Mouse (Mus musculus) heart, embryonic 12.5 days (tissue): Measurements from ENCODE around the gene Focad. TPM values are rescaled to one million over a fixed set of nuclear protein-coding genes. Genes with fewer than 3 reads are reported as not detected.

Experiments
- ATAC-seq: fragments of 200-750 bp; cut with Nextera tagmentation; 2 replicates; pipeline ENCODE4 v1.8.0; 2017; ENCODE audit warnings: moderate TSS enrichment, moderate library complexity; ENCODE audit not compliant: insufficient number of reproducible peaks, low FRiP score
- H3K27ac ChIP-seq: fragments of 300-500 bp; sonication (generic); 2 replicates; pipeline ENCODE4 v1.5.1; 2016; ENCODE audit warnings: mild to moderate bottlenecking, moderate library complexity; ENCODE audit not compliant: poor library complexity, severe bottlenecking
- H3K27me3 ChIP-seq: fragments of 300-500 bp; sonication (generic); replicated peaks from 2 replicates; pipeline ENCODE4 v1.6.1; 2016; ENCODE audit warnings: mild to moderate bottlenecking, moderate library complexity
- H3K36me3 ChIP-seq: fragments of 300-500 bp; sonication (generic); 2 replicates; pipeline ENCODE4 v1.6.1; 2016; ENCODE audit warnings: mild to moderate bottlenecking, moderate library complexity
- H3K4me1 ChIP-seq: fragments of 300-500 bp; sonication (generic); replicated peaks from 2 replicates; pipeline ENCODE4 v1.6.1; 2016; ENCODE audit warnings: mild to moderate bottlenecking
- H3K4me2 ChIP-seq: fragments of 300-500 bp; sonication (generic); 2 replicates; pipeline ENCODE4 v1.6.1; 2016; ENCODE audit warnings: mild to moderate bottlenecking, moderate library complexity
- H3K4me3 ChIP-seq: fragments of 300-500 bp; sonication (generic); 2 replicates; pipeline ENCODE4 v1.5.1; 2016; ENCODE audit warnings: mild to moderate bottlenecking
- H3K9ac ChIP-seq: fragments of 300-500 bp; sonication (generic); 2 replicates; pipeline ENCODE4 v1.6.1; 2016; ENCODE audit warnings: mild to moderate bottlenecking, moderate library complexity
- H3K9me3 ChIP-seq: fragments of 300-500 bp; sonication (generic); replicated peaks from 2 replicates; pipeline ENCODE4 v1.6.1; 2016; ENCODE audit warnings: mild to moderate bottlenecking, moderate library complexity
- WGBS: fragments of 180-500 bp; shearing (Covaris S2); methylation state at CpG from one replicate; pipeline ENCODE4 v1.1.7; 2016; 5-methylcytosine and 5-hydroxymethylcytosine counted together
- polyA plus RNA-seq: library from polyadenylated mRNA; unstranded; fragments of >200 nt; fragmentation: Nextera tagmentation; extraction: Ambion mirVana; gene quantifications from 2 replicates; pipeline ENCODE4 v1.2.1, GENCODE M21; 2016

Focad gene
- polyA plus RNA-seq, 1 experiment from 2014 or later = 11.2 TPM

DNA sequence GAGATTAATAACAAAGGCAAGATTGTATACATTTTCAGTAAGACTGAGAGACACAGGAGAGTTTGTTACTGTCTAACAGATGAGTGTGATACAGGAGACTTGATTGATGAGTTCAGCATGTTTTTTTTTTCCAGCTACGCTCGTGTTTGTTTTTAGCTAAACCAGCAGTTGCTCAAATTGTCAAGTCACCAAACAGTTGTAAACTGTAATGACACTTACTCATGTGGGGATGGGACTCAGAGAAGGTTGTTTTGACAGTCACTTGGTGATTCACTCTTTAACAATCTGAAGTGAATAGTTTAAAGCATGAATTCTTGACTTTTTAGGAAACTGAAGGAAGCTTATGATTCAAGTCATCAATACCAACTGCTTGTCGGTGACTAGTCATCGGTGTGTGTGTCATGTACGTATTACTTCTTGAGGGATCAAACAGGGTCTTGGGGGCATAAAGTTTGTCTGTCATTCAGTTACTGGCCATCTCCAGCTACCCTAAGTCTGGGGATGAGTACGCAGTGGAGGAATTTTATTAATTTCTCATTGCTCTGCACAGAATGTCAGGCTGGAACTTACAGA is 342.2 kb downstream of the Focad start:
- Histone ChIP-seq H3K9ac (no peak overlapping the region), H3K4me1 (peaks cover 22% of the 10 kb centered on the region), H3K36me3 (no peaks in the 10 kb centered on the region), H3K9me3 (no peaks in the 10 kb centered on the region), H3K27ac (no peak overlapping the region), H3K4me3 (no peak overlapping the region), H3K27me3 (no peaks in the 10 kb centered on the region), H3K4me2 (no peak overlapping the region)
- no peak for ATAC-seq
- WGBS = 78% methylated on average over 6 of the region's 6 CpGs

DNA sequence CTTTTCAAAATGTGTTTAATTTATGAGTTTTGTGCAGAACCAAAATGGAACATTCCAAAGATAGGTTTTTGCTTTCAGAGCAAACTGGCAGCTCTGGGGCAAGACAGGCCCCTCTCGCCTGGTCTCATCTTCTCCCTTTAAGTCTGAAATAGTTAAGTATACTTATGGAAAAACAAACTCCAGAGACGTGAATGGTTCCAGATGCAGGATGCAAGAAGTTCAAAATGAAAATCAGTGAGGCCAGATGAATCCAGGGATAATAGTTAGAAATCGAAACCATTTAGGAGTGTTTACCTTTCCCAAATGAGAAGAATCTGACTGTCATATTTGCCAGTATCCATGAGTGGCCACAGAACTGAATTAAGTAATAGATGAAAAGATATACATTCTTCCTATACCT is 342.7 kb downstream of the Focad start:
- no peak overlapping the region for H3K4me3 ChIP-seq
- H3K4me1 ChIP-seq = peaks cover 27% of the 10 kb centered on the region
- ATAC-seq = no peak
- no peak overlapping the region for H3K27ac ChIP-seq
- H3K9ac ChIP-seq = no peak overlapping the region
- no peaks in the 10 kb centered on the region for H3K9me3 ChIP-seq
- H3K4me2 ChIP-seq = no peak overlapping the region
- 77% methylated on average over 3 of the region's 3 CpGs for WGBS
- no peaks in the 10 kb centered on the region for H3K36me3 ChIP-seq
- H3K27me3 ChIP-seq = no peaks in the 10 kb centered on the region

DNA sequence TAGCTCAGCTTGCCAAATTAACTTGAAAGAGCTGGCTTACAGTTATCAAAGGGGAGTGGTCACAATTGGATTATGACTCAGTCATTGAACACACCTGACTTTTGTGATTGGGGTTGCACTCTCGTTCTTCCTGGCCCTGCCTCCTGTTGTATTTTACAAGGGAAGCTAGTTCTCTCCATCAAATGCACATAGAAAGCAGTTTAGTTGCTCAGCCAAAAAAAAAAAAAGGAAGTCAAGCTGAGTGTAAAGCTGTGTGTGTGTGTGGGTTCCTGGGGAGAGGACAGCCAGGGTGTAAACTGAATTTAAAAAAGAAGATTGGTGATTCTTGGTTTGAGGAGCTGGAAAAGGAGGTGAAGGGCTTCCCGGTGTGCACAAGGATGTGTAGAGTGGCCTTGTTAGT is 343.5 kb downstream of the Focad start:
- Histone ChIP-seq H3K9me3 (no peaks in the 10 kb centered on the region), H3K27me3 (no peaks in the 10 kb centered on the region), H3K27ac (no peak overlapping the region), H3K9ac (peak overlapping the region; percentile 80; the same call in 1 of the 2 replicates), H3K4me3 (peak overlapping the region; percentile 60; the same call in 1 of the 2 replicates), H3K36me3 (no peaks in the 10 kb centered on the region), H3K4me1 (peaks cover 27% of the 10 kb centered on the region), H3K4me2 (peak overlapping the region; percentile 84)
- 35% methylated on average over 2 of the region's 2 CpGs for WGBS
- no peak for ATAC-seq

DNA sequence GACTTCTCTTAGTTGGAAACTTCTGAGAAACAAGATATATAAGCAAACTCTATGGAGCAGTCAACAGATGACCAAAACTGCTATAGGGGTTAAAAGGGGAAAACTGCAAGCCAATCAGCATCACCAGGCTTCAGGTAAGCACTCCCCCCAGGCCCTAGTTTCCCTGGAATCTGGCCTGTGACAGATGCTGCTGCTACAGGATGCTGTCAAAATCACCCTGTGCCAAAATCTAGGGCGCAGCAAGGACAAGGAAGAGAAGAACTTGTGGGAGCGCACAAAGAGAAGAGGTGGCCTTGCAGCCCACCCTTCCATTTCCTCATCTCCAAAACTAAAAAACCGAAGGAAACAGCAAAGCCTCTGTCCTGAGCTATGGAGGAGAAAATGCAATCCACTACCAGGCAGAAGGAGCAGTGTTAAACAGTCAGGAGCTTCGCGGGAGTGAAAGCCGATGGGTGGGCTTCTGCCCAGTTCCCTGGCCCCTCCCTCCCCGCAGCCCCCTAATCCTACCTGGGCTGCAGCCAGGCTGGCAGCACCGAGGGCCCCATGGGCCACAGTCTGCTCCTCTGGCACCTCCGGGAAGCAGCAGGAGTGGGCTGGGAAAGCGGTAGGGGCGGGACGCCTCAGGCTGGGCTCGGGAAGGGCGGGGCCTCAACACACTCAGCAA is 344.0 kb downstream of the Focad start, which contains the start of gene Hacd4:
Gene Hacd4 (minus strand): TSS at position 603 of the 664 bp plus-strand sequence.
- Histone ChIP-seq H3K36me3 (no peaks in the 10 kb centered on the region), H3K27me3 (no peaks in the 10 kb centered on the region), H3K27ac (peak within 1 kb of the TSS; percentile 39; the same call in 1 of the 2 replicates), H3K4me1 (peaks cover 27% of the 10 kb centered on the region), H3K4me2 (peak within 1 kb of the TSS; percentile 84), H3K9me3 (no peaks in the 10 kb centered on the region), H3K4me3 (peak within 1 kb of the TSS; percentile 60), H3K9ac (peak within 1 kb of the TSS; percentile 80)
- peak; percentile 80; the same call in 1 of the 2 replicates for ATAC-seq
- 4% methylated on average over 14 of the region's 14 CpGs for WGBS

DNA sequence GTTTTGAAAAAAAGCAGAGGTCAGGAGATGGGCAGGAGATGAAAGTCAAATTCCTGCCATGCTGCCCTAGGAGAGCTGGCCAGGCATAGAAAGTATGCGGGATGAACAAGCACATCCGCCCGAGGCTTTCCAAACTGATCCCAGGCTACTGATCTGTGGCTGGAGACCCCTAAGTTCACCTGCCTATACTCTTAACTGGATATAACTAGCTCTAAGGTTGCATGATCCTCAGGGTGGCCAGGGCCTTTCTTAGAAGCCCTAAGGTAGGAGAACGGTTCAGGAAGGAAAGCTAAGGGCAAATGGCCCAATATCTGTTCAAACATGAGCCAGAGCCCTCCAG is 344.5 kb downstream of the Focad start:
- 9% methylated on average over 4 of the region's 4 CpGs for WGBS
- Histone ChIP-seq H3K27ac (no peak overlapping the region), H3K4me2 (peak overlapping the region; percentile 84), H3K9ac (peak overlapping the region; percentile 80), H3K4me3 (peak overlapping the region; percentile 60), H3K36me3 (no peaks in the 10 kb centered on the region), H3K4me1 (peaks cover 27% of the 10 kb centered on the region), H3K9me3 (no peaks in the 10 kb centered on the region), H3K27me3 (no peaks in the 10 kb centered on the region)
- ATAC-seq = no peak

DNA sequence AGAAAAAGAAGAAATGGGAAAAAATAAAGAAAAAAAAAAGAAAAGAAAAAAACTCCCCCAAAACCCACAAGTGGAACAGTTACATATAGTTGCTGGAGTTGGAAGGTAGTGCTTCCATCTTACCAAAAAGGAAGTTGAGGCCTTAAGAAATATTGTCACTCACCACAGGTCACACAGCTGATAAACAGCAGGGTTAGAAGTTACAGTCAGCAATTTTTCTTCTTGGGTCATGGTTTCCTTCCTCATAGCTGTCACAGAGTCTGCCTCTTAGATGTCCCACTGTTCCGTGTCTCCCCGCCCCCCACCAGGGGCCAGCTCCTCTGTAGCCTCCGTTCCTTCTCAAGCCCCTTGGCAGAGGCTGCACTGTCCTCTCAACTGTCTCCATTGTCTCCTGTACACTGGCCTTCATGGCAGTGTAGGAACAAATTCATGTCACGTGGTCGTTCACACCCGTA is 345.3 kb downstream of the Focad start:
- Histone ChIP-seq H3K9me3 (no peaks in the 10 kb centered on the region), H3K4me1 (peaks cover 27% of the 10 kb centered on the region), H3K4me2 (no peak overlapping the region), H3K4me3 (no peak overlapping the region), H3K9ac (no peak overlapping the region), H3K27me3 (no peaks in the 10 kb centered on the region), H3K27ac (no peak overlapping the region), H3K36me3 (no peaks in the 10 kb centered on the region)
- 65% methylated on average over 6 of the region's 6 CpGs for WGBS
- ATAC-seq = no peak

DNA sequence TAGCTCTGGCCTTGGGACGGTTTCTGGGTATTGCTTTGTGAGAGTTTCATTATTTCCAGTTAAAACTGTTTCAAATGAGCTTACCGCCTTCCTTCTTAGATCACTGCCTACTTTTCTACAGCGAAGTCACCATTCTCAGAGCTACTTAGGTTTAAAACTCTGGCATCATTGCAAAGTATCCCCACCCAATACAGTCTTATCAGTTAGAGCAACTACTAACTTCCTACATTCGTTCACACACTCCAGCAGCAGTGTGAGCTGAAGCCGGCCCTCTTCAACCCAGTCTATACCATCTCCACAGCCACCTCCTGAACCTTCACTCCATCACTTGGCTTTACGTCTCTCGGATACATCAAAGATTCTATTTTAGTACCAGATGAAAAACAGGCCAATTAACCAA is 346.4 kb downstream of the Focad start:
- H3K9ac ChIP-seq = no peak overlapping the region
- no peaks in the 10 kb centered on the region for H3K36me3 ChIP-seq
- ATAC-seq = no peak
- H3K27me3 ChIP-seq = no peaks in the 10 kb centered on the region
- WGBS = 77% methylated on average over 7 of the region's 7 CpGs
- no peak overlapping the region for H3K27ac ChIP-seq
- H3K4me2 ChIP-seq = no peak overlapping the region
- H3K9me3 ChIP-seq = no peaks in the 10 kb centered on the region
- H3K4me3 ChIP-seq = no peak overlapping the region
- peaks cover 27% of the 10 kb centered on the region for H3K4me1 ChIP-seq

DNA sequence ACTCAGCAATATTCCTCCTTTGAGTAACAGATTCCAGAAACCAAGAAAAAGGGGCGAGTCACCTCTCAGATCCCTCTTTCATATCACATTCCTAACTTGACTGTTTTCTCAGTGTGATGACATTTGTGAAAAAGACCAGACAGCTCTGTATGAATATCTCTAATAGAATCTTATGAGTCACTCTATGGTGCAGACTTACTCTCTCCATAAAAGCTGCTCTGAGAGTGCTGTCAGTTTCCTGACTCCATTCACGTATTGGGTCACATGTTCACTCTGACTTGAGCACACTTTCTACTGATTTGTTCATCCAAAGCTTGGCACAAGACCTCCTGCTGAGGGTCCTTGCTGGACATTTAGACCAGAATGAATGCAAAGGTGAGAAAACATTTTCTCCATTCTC is 354.5 kb downstream of the Focad start:
- WGBS = 34% methylated on average over 2 of the region's 2 CpGs
- 0 out of 2 replicates have a peak, but pooled peaks have one; percentile 29 for ATAC-seq
- 0 out of 2 replicates have a peak, but pooled peaks cover 5% of the 10 kb centered on the region for H3K4me1 ChIP-seq

GRCm38 (mm10) chr4:88450087-88450765 is 355.8 kb downstream of the Focad start:
- no peak overlapping the region for H3K27ac ChIP-seq
- ATAC-seq = no peak
- no peaks in the 10 kb centered on the region for H3K9me3 ChIP-seq
- H3K9ac ChIP-seq = no peak overlapping the region
- H3K4me3 ChIP-seq = no peak overlapping the region
- H3K4me1 ChIP-seq = 0 out of 2 replicates have a peak, but pooled peaks cover 5% of the 10 kb centered on the region
- 86% methylated on average over 1 of the region's 1 CpGs for WGBS
- no peaks in the 10 kb centered on the region for H3K36me3 ChIP-seq
- H3K27me3 ChIP-seq = no peaks in the 10 kb centered on the region
- H3K4me2 ChIP-seq = no peak overlapping the region

More for the DNA sequence above, 354.5 kb downstream of the Focad start:
- Histone ChIP-seq H3K9me3 (no peaks in the 10 kb centered on the region), H3K27ac (no peak overlapping the region), H3K27me3 (no peaks in the 10 kb centered on the region), H3K4me2 (no peak overlapping the region), H3K9ac (no peak overlapping the region), H3K36me3 (no peaks in the 10 kb centered on the region), H3K4me3 (no peak overlapping the region)

- Histone ChIP-seq H3K36me3 (no peaks in the 10 kb centered on the region), H3K4me1 (0 out of 2 replicates have a peak, but pooled peaks cover 3% of the 10 kb centered on the region), H3K9ac (no peak overlapping the region), H3K4me2 (no peak overlapping the region), H3K27me3 (no peaks in the 10 kb centered on the region), H3K27ac (no peak overlapping the region), H3K9me3 (no peaks in the 10 kb centered on the region), H3K4me3 (no peak overlapping the region)
- 78% methylated on average over 1 of the region's 1 CpGs for WGBS
- ATAC-seq = no peak
These were observed 363.7 kb downstream of the Focad start for GRCm38 (mm10) chr4:88458093-88458492.

- 62% methylated on average over 2 of the region's 2 CpGs for WGBS
These were observed 364.2 kb downstream of the Focad start for GRCm38 (mm10) chr4:88458673-88459072.

More at GRCm38 (mm10) chr4:88458673-88459072, 364.2 kb downstream of the Focad start:
- ATAC-seq = no peak
- Histone ChIP-seq H3K36me3 (no peaks in the 10 kb centered on the region), H3K9ac (no peak overlapping the region), H3K27me3 (no peaks in the 10 kb centered on the region), H3K9me3 (no peaks in the 10 kb centered on the region), H3K4me3 (no peak overlapping the region), H3K27ac (no peak overlapping the region), H3K4me1 (0 out of 2 replicates have a peak, but pooled peaks cover 5% of the 10 kb centered on the region), H3K4me2 (no peak overlapping the region)
